Mouse (Mus musculus) heart, adult 9 months (tissue): Measurements from ENCODE around the gene Mbnl2.

Experiments
- DNase-seq, 2 experiments: peaks; one replicate each; pipeline ENCODE4 v3.0.0; 2022; ENCODE audit warnings: low spot score in 2 of 2

Mbnl2 gene

DNA sequence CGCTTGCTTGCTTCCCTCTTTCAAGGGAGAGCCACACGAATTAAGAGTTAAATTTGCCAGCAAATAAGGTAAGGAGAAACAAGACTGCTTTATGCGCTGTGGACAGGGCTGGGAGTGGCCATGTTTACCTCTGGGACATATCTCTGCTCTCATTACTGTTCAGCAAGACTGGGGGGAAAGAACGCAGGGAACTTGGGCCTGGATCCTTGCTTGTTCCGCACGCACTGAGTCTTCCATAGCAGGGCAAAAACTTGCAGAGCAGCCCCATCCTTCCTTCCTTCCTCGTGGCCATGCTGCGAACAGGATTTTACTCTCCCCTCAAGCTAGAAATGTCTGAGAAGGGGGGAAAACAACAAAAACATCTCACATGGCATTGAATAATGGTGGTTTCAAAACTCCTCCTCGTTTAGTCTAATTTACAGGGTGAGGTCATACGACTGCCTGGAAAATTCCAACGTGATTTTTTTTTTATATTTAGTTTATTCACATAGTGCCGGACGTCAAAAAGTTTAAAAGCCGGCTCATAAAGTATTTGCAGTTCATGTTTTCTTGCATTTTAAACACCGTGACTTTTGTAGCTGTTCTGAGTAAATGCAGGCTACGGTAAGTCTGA, 21.8 kb downstream of the Mbnl2 start:
- DNase-seq = no peak

DNA sequence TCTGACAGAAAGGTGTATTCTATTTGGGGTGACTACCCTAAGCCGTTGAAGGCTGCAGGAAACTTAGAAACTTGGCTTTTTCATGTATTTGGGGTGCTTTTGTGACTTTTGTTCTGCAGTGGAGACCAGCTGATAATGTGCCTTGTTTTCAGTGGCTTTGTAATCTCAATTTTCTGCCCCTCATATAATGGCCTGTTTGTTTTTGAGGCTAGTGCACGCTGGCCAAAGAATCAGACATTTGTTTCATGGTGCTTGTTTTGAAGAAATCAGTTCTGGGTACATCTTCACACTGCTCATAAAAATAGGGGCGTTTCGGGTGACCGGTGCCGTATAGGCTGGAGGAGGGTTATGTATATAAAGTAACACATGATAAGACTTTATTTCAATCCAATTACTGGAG, 22.4 kb downstream of the Mbnl2 start:
- no peak for DNase-seq

GRCm38 (mm10) chr14:120298439-120298838, 23.0 kb downstream of the Mbnl2 start:
- DNase-seq = no peak

GRCm38 (mm10) chr14:120299716-120300115, 24.2 kb downstream of the Mbnl2 start:
- peak; percentile 73 to 77 for DNase-seq

GRCm38 (mm10) chr14:120300191-120300590, 24.7 kb downstream of the Mbnl2 start:
- DNase-seq = no peak

GRCm38 (mm10) chr14:120300814-120301213, 25.3 kb downstream of the Mbnl2 start:
- DNase-seq = no peak

GRCm38 (mm10) chr14:120302913-120303548, 27.6 kb downstream of the Mbnl2 start:
- peak in 1 of 2 experiments; percentile 60 for DNase-seq

DNA sequence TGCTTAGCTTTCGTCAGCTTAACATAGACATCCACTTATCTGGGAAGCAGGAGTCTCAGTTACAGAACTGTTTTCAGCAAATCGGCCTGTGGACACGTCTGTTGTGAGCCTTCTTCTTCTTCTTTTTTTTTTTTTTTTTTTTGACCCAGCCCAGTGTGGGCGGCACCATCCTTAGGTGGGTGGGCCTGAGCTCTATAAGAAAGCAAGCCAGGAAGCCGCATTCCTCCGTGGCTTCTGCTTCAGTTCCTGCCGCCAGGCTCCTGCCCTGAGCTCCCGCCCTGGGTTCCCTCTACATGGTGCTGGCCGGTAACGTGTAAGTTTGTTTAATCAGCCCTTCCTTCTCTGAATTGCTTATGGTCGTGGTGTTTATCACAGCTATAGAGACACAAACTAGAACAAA, 30.8 kb downstream of the Mbnl2 start:
- DNase-seq = no peak

DNA sequence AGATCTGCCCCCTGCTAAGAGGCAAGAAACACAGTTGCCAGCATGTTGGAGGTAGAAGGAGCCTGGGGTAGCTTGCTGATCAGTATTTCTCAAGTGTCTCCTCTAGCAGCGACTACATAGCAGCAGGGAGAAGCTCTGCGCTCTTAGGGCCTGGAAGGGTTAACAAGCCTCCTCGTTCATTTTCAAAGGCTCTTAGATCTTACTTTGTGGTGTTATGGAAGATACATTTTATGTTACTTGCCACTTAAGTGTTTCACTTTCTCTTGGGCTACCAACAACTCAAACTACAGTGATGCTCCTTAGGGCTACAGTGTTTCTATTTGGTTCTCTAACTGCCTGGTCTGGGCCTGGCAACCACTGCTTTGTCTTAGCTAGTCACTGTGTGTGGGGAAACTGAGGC, 31.9 kb downstream of the Mbnl2 start:
- no peak for DNase-seq

DNA sequence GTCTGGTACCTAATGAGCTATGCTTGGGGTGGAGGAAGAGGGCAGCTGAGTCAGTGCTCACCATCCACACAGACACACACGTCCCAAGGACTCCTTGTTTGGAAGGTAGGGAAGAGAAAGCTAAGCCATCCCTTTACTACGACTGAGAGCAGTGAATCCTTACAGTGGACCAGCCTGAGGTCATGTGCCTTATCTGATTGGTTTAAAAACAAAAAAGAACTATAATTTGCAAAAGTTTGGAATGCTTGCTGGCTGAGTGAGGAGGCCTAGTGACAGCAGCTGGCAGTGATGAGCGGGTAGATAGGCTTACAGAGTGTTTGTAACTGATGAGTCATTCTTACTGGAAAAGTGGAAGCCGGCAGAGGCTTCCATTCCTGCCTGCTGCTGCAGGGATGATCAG, 32.5 kb downstream of the Mbnl2 start:
- DNase-seq = peak; percentile 53 to 59

DNA sequence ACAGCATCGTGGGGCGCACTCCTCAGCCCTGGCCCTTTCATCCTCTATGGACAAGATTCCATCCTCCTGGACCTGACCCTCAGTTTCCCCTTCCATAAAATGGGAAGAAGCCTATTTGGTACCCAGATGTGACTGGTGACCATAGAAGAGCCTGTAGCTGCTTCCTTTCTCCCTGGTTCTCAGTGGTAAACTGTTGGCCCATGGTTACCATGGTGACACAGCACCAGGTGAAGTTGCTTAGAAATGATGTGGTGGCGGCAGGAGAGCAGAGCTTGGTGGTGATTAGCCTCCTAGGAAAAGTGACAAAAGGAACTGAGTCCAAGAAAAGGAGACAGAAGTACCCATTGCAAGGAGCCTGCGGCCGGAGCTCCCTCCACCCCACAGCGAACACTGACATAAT, 34.2 kb downstream of the Mbnl2 start:
- DNase-seq = no peak

- no peak for DNase-seq
These were observed 36.0 kb downstream of the Mbnl2 start for GRCm38 (mm10) chr14:120311330-120312097.

- DNase-seq = no peak
These were observed 37.4 kb downstream of the Mbnl2 start for GRCm38 (mm10) chr14:120312661-120313406.

DNA sequence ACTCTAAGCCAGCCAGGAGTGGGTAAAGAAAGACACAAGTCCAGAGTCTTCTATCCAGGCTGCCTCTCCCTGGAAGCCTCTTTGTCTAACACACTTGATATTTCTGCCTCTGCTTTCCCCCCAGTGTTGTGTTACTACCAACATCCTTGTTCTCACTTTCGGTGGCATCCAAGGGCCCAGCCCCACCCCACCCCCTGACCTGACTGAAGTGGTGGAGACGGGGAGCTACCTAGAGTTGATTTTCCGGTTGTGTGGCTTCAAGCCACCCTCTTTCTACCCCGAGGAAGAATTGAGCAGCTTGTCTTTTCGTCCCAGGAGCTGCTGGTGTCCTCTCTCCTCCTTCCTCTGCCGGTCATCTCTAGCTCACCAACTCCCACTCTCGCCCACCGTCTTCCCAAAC, 38.0 kb downstream of the Mbnl2 start:
- DNase-seq = no peak

DNA sequence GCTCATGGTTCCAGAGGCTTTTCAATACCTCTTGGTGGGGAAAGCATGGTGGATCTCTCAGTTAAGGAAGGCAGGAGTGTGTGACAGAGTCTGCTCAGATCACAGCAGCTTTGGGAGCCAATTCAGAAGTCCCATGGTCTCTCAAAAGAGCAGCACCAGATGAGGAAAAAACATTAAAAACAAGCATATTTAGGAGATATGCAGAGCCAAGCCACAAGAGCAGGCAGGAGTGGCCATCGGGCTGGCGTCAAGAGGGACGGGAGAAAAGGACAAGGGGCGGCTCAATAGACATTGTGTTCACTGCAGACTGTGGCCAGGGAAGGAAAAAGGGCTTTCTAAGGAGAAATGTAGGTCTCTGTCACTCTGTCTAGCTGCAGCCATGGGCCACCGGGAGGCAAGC, 40.3 kb downstream of the Mbnl2 start:
- no peak for DNase-seq

GRCm38 (mm10) chr14:120318326-120318935, 43.0 kb downstream of the Mbnl2 start:
- no peak for DNase-seq

DNA sequence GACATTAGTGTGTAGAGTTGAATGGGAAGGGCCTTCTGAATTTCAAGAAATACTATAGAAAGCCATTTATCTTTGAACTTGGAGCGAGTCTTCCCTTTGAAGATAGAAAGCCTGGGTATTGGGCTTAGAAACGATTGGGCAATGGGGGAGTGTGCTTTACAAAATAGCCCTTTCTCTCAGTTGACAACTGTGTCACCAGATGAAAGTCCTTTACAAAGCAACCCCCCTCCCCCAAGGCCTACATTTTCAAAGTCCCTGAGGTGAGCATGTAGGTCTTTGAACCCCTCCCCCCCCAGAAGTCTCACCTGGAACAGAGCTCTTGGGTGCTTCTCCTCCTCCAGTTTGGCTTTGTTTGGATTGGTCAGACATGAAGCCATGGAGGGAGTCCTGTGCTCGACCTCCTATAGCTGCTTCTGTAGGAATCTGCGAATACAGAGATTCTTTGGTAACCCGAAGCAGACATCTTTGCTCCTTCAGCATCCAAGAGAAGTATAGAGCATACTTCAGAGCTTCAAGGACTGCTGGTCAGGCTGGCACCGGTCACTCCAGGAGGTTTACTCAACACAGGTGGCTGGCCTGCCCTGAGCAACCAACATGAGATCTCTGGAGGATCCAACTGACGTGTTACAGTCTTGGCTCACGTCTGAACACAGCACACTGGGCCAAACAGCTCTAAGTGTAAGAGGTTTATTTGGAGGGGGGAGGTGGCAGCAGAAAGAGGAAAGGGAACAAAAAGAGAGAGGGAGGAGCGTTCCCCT, 43.7 kb downstream of the Mbnl2 start:
- no peak for DNase-seq

- DNase-seq = no peak
These were observed 46.6 kb downstream of the Mbnl2 start for GRCm38 (mm10) chr14:120322041-120322440.

- no peak for DNase-seq
These were observed 47.6 kb downstream of the Mbnl2 start for GRCm38 (mm10) chr14:120323111-120323510.

DNA sequence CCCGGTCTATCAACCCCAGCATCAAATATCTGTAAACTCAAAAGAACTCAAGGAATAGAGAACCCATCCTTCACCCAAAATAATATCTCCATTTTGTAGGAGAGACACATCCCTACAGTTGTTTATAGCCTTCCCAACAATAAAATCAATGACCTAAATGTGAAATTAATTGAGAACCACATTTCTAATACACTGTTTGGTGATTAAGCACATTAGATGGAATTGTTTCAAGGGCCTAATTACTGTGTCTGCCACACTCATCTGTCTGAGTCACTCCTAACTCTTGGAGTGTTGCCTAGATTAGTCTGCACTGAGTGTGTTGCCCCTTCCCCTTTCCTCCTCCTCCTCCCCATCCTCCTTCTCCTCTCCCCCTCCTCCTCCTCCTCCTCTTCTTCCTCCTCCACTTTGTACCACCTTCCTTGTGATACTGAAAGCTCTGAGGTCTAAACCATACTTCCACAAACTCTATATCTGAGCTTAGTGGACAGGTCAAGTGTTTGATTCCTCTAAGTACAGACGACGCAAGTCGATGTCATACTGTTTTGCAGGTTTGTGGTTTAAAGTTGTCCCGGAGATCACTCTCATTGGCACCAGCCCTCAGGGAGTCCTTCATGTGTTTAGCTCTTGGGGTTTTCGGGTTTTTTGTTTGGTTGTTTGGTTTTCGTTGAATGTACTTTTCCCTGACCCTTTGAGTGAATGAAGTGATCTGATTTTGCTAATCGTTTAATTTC, 48.8 kb downstream of the Mbnl2 start:
- DNase-seq = no peak
